Mouse (Mus musculus) urinary bladder, postnatal 25 days (tissue): ENCODE data around the gene Srrm1.
"Not testable (repeated sequence)": the region's sequence is repeated elsewhere in the genome, so short reads cannot be mapped to it uniquely, and the experiment has no call there.

Source experiments
- DNase-seq: peaks from one replicate; pipeline ENCODE4 v3.0.0; 2022; ENCODE audit warnings: low spot score

Gene Srrm1

GRCm38 (mm10) chr4:135353066-135353793 lies at the start of gene Srrm1:
TSS of gene Srrm1 (minus strand) at chr4:135353321.
- peak; percentile 99 for DNase-seq

- no peak for DNase-seq
Observed at GRCm38 (mm10) chr4:135401881-135402280, 48.8 kb upstream of the Srrm1 start.

DNA sequence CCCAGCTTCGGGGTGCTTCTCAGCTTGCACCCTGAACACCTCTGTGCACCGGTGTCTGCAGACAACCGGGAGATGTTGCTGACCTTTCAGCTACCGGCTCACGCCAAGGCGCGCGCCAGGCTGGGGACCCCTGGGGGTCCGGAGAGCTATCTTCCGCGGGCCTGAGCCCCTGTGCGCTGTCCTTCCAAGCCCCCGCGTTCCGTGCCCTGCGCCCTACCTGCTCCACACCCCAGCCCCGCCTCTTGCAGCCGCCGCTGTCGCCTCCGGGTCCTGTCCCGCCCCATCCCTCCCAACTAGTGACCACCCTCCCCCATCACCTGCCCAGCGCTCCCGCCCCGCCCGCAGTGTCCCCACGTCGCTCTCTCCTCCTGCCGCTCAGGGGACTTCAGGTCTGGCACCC lies 44.9 kb upstream of the Srrm1 start, which contains the start of gene Ncmap:
Gene Ncmap (minus strand): TSS at position 237 of the 400 bp plus-strand sequence.
- no peak for DNase-seq

DNA sequence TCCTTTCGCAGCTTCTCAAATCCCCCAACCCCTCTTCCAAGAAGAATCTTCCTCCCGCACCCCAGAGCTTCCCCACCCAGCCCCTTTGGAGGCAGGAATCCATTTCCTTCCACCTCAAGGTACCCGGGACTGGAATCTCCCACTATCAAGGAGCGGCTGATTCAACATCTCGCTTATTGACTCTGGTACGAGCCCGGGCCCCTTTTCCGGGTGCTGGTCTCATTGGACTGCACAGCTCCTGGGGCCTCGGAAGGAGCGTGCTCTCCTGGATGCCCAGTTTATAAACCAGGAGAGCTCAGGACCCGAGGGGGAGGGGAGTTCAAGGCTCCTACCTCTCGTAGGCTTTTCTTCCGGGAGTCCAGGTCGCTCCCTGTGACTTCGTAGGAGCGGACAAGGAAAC lies 44.4 kb upstream of the Srrm1 start:
- DNase-seq: no peak

- DNase-seq: no peak
Observed at GRCm38 (mm10) chr4:135396303-135396702, 43.2 kb upstream of the Srrm1 start.

GRCm38 (mm10) chr4:135395375-135395774 lies 42.3 kb upstream of the Srrm1 start:
- no peak for DNase-seq

DNA sequence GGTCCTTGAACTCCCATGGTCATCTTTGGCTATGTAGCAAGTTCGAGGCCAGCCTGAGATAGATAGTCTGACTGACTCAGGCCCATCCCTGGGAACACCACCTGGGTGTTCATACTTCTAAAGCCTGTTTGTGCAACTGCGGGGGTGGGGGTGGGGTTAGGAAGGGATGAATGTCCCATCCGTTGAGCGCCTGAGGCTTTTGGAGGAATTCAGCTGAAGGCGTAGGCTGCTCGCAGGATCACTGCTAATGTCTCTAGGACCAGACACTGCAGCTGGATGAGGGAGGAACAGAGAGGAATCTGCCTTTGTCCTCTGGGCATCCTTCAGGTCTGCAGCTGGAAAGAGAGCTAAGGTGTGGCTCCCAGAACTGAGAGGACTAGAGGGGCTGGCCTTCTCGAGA lies 41.5 kb upstream of the Srrm1 start:
- DNase-seq: no peak

DNA sequence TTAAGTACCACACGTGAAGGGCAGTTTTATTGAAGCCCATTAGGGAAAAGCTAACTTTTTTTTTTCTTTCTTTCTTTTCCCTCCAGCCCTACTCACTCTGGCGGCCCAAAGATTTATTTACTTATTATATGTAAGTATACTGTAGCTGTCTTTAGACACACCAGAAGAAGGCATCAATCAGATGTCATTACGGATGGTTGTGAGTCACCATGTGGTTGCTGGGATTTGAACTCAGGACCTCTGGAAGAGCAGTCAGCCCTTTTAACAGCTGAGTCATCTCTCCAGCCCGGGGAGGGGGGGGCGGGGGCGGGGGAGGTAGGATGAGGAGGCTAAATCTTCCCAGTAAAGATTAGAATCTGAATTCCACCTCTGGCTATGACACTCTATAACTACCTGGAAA lies 40.3 kb upstream of the Srrm1 start:
- no peak for DNase-seq

- no peak for DNase-seq
Observed at GRCm38 (mm10) chr4:135392801-135393200, 39.7 kb upstream of the Srrm1 start.

- DNase-seq: no peak
Observed at GRCm38 (mm10) chr4:135391014-135391413, 37.9 kb upstream of the Srrm1 start.

DNA sequence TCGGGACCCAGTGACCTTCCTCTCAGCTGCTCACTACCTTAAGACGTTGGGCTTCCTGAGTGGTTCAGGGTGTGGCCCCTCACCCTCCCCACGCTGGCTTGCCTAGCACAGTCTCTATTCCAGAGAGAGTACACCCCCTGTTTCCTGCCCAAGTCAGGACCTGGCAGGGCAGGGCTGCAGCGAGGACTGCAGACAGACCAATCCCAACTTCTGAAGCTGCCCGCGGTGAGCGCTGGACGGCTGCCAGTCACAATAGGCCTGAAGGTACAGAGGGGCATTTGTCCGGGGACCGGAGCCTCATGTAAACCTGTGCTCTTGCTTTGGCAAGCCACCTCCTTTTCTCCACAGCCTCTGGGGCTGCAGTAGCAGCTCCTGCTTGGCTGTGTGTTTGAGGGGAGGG lies 32.5 kb upstream of the Srrm1 start:
- no peak for DNase-seq

DNA sequence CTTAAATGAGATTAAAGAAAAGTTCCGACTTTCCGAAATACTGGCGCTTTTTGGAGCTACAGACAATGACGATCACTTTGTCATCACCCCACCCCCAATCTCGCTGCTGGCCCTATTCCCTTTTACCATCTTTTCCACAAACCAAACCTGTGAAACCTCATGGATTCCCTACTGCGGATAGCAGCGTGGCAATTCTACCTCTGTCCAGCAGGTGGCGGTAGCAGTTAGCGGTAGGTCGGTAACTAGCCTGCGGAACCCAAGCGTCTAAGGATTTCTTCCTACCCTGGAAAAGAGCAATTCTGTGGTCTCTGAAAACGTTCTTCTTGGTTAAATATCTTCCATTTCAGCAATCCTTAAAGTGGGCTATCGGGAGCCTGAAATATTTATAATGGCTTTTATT lies 29.2 kb upstream of the Srrm1 start:
- DNase-seq: peak; percentile 73

DNA sequence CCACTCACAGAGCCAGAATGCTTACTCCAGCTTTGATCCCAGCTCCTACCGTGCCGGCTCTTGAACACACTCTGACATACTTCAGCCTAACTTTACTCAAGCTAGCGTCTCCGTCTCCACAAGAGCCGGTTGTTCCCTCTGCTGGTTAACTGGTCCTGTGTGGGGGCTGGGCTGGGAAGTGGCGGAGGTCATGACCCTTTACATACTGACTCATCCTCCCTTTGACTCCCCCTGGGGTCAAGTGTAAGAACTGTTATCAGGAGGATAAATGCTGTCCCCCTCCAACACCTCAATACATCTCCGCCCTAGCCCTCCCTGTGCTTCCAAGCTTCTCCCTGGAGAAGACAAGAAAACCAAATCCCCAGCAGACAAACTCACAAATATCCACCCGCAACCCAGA lies 28.2 kb upstream of the Srrm1 start:
- DNase-seq: no peak

DNA sequence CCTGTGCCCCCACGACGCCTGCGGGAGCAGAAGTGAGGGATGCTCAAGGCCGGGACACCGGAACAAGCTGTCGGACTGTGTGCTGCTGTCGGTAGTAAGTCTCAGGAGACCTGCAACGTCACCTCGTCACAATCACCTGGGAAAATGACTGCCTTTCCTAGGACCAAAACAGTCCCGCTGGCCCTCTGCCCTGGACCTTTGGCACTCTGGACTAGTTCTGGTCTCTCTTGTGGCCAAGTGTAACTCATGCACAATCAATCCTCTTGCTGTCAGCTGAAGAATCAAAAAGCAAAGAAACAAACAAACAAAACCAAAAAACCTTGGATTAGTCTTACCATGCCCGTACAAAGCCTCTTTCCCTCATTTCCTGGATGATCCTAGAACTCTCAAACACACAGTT lies 24.1 kb upstream of the Srrm1 start:
- DNase-seq: no peak

DNA sequence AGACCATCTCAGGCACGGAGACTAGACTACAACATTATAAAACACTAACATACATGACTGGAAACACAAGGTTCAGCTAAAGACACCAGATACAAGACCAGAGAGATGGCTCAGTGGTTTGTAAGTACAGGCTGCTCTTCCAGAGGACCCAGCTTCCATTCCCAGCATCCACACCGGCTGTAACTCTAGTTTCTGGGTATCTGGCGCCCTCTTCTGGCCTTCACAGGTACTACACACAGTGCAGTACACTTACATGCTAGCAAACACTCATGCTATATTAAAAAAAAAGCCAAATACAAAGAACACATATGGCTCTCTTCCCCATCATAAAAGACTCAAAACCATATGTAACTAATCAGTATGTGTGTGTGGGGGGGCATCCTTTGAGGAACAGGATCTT lies 22.3 kb upstream of the Srrm1 start:
- no peak for DNase-seq

- no peak for DNase-seq
Observed at GRCm38 (mm10) chr4:135373299-135373698, 20.2 kb upstream of the Srrm1 start.

DNA sequence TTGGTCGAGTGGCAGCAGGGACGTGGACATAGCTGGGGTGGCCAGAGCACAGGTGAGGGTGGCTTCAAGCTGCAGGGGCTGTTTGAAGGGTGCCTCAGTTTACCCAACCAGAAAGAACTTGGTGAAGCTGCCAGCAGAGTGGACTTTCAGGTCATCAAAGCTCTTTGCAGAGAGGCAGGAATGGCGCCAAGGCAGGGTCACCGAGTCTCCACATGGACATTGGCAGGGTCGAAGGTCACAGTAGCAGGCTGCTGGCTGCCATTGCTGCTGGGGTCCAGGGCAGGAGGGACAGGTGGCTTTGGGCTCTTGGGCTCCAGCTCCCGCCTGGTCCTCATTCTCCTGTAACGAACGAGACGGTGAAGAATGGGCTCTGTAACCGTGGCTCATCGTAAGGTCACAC lies 17.3 kb upstream of the Srrm1 start:
- DNase-seq: no peak

GRCm38 (mm10) chr4:135362828-135363227 lies 9.7 kb upstream of the Srrm1 start:
- no peak for DNase-seq

- no peak for DNase-seq
Observed at GRCm38 (mm10) chr4:135361722-135362121, 8.6 kb upstream of the Srrm1 start.

DNA sequence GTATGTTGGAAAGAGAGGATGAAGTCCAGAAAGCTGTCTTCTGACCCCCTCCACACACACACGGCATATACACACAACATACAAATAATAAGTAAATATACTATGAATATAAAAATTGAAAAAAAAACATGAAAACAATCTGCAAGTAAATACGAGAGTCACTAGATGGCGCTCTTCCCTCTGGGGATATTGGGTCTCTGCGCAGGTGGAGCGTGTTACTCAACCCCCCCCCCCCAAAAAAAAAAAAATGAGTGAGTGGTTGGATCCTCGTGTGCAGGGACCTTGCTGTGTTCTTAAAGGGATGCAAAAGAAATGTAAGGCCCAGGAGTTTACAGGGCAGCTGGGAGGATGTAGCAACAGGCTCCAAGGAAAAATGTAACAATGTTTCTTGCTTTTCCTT lies 5.6 kb upstream of the Srrm1 start:
- DNase-seq: peak; percentile 24

GRCm38 (mm10) chr4:135357221-135357920 lies 4.2 kb upstream of the Srrm1 start:
- DNase-seq: no peak

DNA sequence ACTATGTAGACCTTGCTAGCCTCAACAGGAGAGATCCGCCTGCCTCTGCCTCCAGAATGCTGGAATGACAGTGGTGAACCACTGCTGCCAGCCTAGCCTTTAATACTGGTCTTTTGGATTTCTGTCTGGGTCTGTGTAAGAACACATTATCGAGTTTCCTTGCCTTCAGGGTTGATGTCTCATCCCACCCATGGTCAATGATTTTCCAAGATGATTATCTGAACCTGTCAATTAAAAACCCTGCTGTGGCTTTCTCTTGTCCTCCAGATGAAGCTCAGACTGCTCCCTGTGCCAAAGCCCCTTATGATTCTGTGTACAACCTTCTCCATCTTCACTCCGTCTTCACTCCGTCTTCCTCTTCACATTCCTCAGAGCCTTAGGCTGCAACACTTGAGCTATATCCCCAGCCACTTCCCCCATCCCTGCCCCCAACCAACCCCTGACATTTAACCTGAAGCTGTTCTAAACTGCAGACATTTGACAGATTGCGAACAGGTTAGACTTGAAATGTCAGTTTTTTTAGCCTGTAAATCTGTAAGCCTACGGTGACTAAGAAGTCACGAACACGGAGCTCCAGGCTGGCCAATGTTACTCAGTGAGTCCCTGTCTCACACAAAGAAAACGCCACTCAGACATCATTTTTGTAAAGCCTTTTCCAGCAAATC lies 2.9 kb upstream of the Srrm1 start:
- no peak for DNase-seq

DNA sequence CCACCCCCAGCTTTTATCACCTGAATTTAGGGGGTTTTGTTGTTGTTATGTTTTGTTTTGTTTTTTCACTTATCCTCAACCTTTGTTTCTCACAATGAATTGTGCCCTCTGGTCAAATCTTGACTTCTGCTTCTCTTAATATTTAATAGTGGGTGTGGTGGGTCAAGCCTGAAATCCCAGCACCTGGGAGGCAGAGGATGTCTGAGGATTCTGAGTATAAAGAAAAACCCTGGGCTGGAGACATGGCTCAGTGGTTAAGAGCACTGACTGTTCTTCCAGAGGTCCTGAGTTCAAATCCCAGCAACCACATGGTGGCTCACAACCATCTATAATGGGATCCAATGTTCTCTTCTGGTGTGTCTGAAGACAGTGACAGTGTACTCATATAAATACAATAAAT lies 1.6 kb upstream of the Srrm1 start:
- DNase-seq: not testable (repeated sequence)
